Mouse (Mus musculus) splenic B cell, adult 2 months (primary cell): ENCODE data around the gene Hnrnph1.
A peak's percentile ranks its signal among the peaks of the same experiment; 100 is the strongest.

ENCODE experiments used
- DNase-seq: peaks from one replicate; pipeline ENCODE4 v3.0.0-alpha.2; 2011; ENCODE audit warnings: low read depth, low spot score
- H3K27me3 ChIP-seq: 2 replicates; pipeline ENCODE4 v1.6.1; 2012; ENCODE audit warnings: mild to moderate bottlenecking, low read length, moderate library complexity, mixed read lengths; ENCODE audit not compliant: control insufficient read depth, poor library complexity, insufficient read depth, severe bottlenecking
- H3K36me3 ChIP-seq: 2 replicates; pipeline ENCODE4 v1.6.1; 2012; ENCODE audit warnings: mild to moderate bottlenecking, low read length, moderate library complexity, mixed read lengths; ENCODE audit not compliant: control insufficient read depth, poor library complexity, insufficient read depth, severe bottlenecking

Hnrnph1 gene

DNA sequence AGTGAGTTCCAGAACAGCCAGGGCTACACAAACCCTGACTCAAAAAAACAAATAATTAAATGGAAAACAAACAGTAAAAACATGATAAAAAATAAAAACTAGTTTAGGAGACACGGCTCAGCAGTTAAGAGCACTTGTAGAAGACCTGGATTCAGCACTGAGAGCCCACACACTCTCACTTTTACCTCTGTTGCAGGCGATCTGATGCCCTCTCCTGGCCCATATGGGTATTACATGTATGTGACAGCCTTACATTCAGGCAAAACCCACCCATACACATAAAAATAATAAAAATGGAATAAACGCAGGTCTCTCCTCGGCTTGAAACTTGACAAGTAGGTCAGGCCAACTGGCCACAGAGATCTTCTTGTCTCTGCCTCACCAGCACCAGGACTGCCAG, 12.2 kb upstream of the Hnrnph1 start:
- Histone ChIP-seq H3K36me3 (no peaks in the 10 kb centered on the region), H3K27me3 (no peaks in the 10 kb centered on the region)
- peak; percentile 91 for DNase-seq

GRCm38 (mm10) chr11:50365322-50365721, 11.5 kb upstream of the Hnrnph1 start:
- DNase-seq: no peak
- no peaks in the 10 kb centered on the region for H3K36me3 ChIP-seq
- H3K27me3 ChIP-seq: no peaks in the 10 kb centered on the region

- no peaks in the 10 kb centered on the region for H3K27me3 ChIP-seq
- no peak for DNase-seq
- H3K36me3 ChIP-seq: no peaks in the 10 kb centered on the region
These were observed 9.3 kb upstream of the Hnrnph1 start for GRCm38 (mm10) chr11:50367531-50367930.

- Histone ChIP-seq H3K36me3 (no peaks in the 10 kb centered on the region), H3K27me3 (no peaks in the 10 kb centered on the region)
- DNase-seq: no peak
These were observed 7.4 kb upstream of the Hnrnph1 start for GRCm38 (mm10) chr11:50369360-50369911.

- Histone ChIP-seq H3K27me3 (no peaks in the 10 kb centered on the region), H3K36me3 (no peaks in the 10 kb centered on the region)
- DNase-seq: no peak
These were observed 5.8 kb upstream of the Hnrnph1 start for GRCm38 (mm10) chr11:50370969-50371368.

DNA sequence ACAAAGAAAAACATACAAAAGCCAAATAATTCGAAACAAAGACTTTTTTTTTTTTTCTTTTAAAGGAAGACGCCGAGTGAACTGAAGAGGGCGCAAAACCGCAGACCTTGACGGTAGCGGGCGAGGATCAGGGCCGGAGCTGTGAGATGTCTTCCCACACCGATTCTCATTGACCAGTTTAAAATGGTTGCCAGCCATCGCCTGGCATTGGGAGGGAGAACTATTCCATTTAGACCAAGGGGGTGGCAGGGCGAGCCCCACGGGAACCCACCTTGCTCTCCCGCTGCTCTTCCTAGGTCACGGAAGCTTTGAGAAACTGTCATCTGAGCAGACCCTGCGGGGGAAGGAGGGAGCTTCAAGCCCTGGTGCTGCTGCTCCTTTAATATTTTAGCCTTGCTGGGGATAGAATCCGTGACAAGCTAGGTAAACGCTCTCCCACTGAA, 5.4 kb upstream of the Hnrnph1 start:
- Histone ChIP-seq H3K27me3 (no peaks in the 10 kb centered on the region), H3K36me3 (no peaks in the 10 kb centered on the region)
- DNase-seq: peak; percentile 77

GRCm38 (mm10) chr11:50371911-50372310, 4.9 kb upstream of the Hnrnph1 start:
- no peaks in the 10 kb centered on the region for H3K27me3 ChIP-seq
- DNase-seq: no peak
- H3K36me3 ChIP-seq: no peaks in the 10 kb centered on the region

DNA sequence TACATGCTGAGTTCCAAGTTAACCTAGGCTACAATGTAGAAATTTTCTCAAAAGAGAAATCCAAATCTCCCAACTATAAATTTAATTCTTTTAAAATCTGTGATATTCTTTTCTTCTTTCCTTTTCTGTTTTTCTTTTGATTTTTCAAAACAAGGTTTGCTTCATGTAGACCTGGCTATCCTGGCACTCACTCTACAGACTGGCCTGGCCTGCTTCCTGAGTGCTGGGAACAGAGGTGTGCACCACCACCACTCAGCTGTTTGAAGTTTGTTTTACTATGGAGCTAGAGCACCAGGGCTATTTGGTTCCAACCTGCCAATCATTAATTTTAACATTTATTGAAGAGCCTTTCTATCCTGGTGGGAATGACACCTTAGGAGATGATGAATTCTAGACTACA, 3.7 kb upstream of the Hnrnph1 start:
- H3K36me3 ChIP-seq: no peaks in the 10 kb centered on the region
- DNase-seq: no peak
- H3K27me3 ChIP-seq: no peaks in the 10 kb centered on the region

- Histone ChIP-seq H3K36me3 (0 out of 2 replicates have a peak, but pooled peaks cover under 1% of the 10 kb centered on the region), H3K27me3 (no peaks in the 10 kb centered on the region)
- no peak for DNase-seq
These were observed 3.2 kb upstream of the Hnrnph1 start for GRCm38 (mm10) chr11:50373621-50374020.

DNA sequence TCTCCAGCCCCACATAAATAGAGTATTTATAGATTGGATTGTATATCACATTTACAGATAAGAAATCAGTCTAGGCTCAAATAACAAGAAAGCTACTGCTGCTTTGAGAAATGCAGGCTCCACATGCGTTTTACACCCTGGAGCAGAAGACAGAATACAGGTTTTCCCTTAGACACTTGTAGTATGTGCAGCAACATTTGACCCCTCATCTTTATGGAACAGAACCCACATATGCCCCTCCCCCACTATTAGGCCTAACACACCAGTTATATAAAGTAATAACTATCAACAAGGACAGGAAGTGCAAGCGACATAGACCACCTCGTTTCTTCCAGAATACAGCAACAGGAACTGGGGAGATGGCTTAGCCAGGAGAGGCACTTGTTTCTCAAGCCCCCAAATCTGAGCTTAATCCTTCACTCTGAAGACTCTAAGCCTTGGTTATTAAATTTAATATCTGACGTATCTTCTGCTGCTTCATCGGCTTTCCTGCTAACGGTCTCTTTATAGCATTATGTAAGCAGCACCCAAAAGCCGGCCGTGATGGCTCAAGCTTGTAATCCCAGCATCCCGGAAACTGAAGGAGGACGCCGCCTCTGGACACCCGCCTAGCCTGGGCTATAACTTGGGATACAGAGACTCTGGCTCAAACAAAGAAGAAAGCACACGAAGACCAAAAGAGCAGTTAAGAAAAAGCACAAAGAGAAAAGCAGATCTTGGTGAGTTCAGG, 2.3 kb upstream of the Hnrnph1 start:
- DNase-seq: no peak
- Histone ChIP-seq H3K36me3 (peaks cover 5% of the 10 kb centered on the region; the same call in 1 of the 2 replicates), H3K27me3 (no peaks in the 10 kb centered on the region)

GRCm38 (mm10) chr11:50375421-50375820, 1.4 kb upstream of the Hnrnph1 start:
- DNase-seq: no peak
- H3K27me3 ChIP-seq: no peaks in the 10 kb centered on the region
- H3K36me3 ChIP-seq: peaks cover 8% of the 10 kb centered on the region; the same call in 1 of the 2 replicates

- no peak for DNase-seq
These were observed 517 bp upstream of the Hnrnph1 start for GRCm38 (mm10) chr11:50376156-50376790.

DNA sequence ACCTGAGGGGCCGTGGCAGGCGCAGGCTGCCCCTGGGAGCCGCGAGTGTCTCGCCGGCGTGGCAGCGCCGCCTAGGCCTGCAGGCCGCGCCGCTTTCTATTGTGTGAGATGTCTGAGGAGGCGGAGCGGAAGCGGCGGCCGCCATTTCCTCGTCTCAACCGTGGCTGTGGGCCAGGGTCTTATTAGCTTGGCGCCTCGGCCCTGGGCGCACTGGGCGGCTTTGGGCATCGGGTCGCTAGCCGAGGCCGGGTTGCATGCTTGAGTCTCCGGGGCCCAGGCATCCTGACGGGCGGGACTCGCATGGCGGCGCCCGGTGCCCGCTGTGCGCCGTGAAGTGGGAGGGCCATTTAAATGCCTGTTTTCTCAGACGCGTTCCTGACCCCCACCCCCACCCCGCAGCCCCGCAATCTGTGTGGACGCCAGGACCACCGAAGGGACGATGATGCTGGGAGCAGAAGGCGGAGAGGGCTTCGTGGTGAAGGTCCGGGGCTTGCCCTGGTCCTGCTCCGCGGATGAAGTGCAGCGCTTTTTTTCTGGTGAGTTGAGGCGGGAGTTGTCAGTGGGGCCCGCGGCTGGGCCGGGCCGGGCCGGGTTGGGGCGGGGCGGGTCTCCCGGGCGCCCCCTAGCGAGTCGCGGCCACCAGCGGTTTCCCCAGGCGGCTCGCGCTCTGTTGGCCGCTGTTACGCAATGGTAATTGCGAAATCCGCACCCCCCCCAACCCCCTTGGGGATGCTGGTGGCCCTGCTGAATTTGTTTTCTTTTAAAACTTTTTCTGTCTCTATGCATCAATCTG, 1.3 kb downstream of the Hnrnph1 start:
- no peaks in the 10 kb centered on the region for H3K27me3 ChIP-seq
- H3K36me3 ChIP-seq: peaks cover 18% of the 10 kb centered on the region
- peak; percentile 93 for DNase-seq

More at GRCm38 (mm10) chr11:50376156-50376790, 517 bp upstream of the Hnrnph1 start:
- H3K36me3 ChIP-seq: peaks cover 9% of the 10 kb centered on the region
- no peaks in the 10 kb centered on the region for H3K27me3 ChIP-seq

DNA sequence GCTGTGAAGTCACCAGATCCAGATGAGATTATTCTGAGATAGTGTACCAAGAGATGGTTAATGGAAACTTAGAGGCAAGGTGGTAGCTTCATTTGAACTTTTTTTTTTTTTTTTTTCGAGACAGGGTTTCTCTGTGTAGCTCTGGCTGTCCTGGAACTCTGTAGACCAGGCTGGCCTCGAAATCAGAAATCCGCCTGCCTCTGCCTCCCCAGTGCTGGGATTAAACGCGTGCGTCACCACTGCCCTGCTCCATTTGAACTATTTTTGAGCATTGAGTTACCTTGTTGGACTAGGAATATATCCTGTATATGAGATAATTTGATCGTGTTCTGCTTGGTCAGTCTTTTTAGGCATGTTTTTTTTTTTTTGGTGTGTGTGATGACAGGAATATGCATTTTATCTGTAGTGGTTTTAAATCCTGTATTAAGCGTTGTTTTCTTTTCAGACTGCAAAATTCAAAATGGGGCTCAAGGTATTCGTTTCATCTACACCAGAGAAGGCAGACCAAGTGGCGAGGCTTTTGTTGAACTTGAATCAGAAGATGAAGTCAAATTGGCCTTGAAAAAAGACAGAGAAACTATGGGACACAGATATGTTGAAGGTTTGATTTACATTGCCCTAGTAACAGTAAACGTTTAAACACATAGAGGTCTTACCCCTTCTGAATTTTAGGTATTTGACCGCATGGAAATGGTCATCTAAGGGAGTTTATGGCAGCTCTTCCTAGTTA, 2.4 kb downstream of the Hnrnph1 start:
- no peak for DNase-seq
- Histone ChIP-seq H3K27me3 (no peaks in the 10 kb centered on the region), H3K36me3 (peaks cover 22% of the 10 kb centered on the region)
